Mouse (Mus musculus) heart, adult 2 months (tissue): Measurements from ENCODE around the gene Vegfa.

Experiments used
- CTCF ChIP-seq: fragments of 200-600 bp; IDR thresholded peaks from 2 replicates; pipeline ENCODE4 v1.8.1; 2022; ENCODE audit warnings: antibody characterized with exemption, mild to moderate bottlenecking, moderate library complexity
- EP300 ChIP-seq: fragments of 200-500 bp; IDR thresholded peaks from 2 replicates; pipeline ENCODE4 v1.6.1; 2011; ENCODE audit warnings: low read depth, low read length, control low read depth; ENCODE audit not compliant: insufficient read depth

DNA sequence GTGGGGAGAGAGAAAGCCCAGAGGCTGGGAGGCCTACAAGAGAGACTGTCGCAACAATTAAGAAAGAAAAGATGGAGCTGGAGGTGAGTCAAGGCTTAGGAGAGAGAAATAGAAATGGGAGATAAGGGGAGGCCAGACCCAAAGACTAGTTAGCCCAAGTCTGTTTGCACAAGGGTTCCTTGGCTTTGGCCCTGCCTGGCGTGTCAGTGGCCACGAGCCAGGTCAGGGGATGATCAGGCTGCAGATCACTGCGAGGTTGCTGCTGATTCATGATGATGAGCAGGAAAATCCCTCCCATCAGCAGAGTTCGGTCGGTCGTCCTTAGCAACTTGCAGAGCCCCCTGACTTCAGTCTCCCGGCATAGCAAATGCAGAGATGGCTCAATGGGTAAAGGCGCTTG, 37.9 kb upstream of the Vegfa start:
- no peak for TF ChIP-seq EP300
- TF ChIP-seq CTCF: no peak
